Mouse (Mus musculus): Measurements from ENCODE around the gene Ttll4. TPM values are rescaled to one million over a fixed set of nuclear protein-coding genes. Genes with fewer than 3 reads are reported as not detected.

The Ttll4 gene
- polyA plus RNA-seq, 1 experiment = 0.24 TPM

DNA sequence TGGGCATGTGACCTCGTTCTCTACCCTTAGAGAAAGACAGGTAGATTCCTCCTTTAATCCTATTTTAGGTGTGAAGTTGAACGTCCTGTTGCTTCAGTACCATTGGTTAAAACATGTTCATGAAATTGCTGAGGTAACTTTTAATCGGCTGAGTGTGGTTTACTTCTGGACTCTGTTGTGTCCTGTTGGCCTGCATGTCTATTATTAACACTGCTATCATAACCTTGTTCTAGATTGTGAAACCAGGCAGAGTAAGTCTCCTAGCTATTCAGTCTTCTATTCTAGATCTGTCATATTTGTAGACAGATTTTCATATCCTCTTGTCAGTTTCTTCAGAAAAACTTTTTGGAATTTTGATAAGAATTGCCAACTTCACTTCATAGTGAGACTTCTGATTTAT is 6.8 kb downstream of the Ttll4 start:
- no peak overlapping the region for H3K4me3 ChIP-seq (replicated peaks)
- no peaks in the 10 kb centered on the region for H3K9me3 ChIP-seq (ENCODE audit: control insufficient read depth, low read length)
- TF ChIP-seq TAL1 (IDR thresholded peaks at IDR 0.05; ENCODE audit: low read length) (no peak), GATA1 (IDR thresholded peaks at IDR 0.05; ENCODE audit: low read length) (no peak)
- peaks cover 25% of the 10 kb centered on the region for H3K4me1 ChIP-seq (ENCODE audit: control insufficient read depth)
- H3K27me3 ChIP-seq (ENCODE audit: control insufficient read depth) = no peaks in the 10 kb centered on the region
- H3K36me3 ChIP-seq (ENCODE audit: control insufficient read depth) = peaks cover 33% of the 10 kb centered on the region

DNA sequence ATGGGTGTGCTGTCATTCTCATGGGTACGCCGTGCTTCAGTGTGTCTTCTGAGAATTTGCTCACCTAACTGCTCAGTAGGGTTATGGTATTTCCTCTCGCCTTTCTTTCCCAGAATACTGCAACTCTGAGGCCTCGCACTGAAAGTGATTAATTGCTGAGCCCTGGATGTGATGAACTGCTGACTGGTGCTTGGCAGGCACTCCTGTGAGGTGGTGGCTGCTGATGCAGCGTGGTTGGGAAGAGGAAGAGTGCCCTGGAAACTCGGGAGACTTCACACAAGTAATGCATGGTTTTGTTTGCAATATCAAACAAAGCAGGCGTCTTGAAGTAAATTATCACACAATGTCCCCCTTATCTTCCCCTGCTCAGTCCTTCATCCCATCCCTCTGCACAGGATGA is 11.2 kb downstream of the Ttll4 start:
- peaks cover 32% of the 10 kb centered on the region for H3K36me3 ChIP-seq (ENCODE audit: control insufficient read depth)
- H3K4me3 ChIP-seq (replicated peaks) = no peak overlapping the region
- no peaks in the 10 kb centered on the region for H3K27me3 ChIP-seq (ENCODE audit: control insufficient read depth)
- TF ChIP-seq GATA1 (IDR thresholded peaks at IDR 0.05; ENCODE audit: low read length) = no peak
- no peak for TF ChIP-seq TAL1 (IDR thresholded peaks at IDR 0.05; ENCODE audit: low read length)
- peaks cover 11% of the 10 kb centered on the region for H3K4me1 ChIP-seq (ENCODE audit: control insufficient read depth)
- H3K9me3 ChIP-seq (ENCODE audit: control insufficient read depth, low read length) = no peaks in the 10 kb centered on the region

DNA sequence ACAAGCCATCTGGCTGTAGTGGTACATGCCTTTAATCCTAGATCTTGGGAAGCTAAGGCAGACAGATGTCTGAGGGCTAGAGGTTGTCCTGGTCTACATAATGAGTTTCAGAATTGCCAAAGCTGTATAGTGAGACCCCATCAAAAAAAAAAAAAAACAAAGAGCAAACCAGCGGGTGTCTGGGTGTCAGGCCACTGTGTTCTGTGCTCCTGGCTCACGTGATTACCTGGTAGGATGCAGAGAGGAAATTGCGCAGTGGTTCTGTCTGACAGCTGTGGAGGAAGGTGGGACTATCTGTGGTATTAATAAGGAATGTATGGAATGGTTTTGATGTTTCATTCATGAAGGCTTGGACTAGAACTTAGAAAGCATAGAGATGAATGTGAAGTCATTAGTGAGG is 15.3 kb downstream of the Ttll4 start:
- Histone ChIP-seq H3K4me3 (replicated peaks) (no peak overlapping the region), H3K4me1 (ENCODE audit: control insufficient read depth) (peaks cover 16% of the 10 kb centered on the region), H3K36me3 (ENCODE audit: control insufficient read depth) (peaks cover 49% of the 10 kb centered on the region), H3K9me3 (ENCODE audit: control insufficient read depth, low read length) (no peaks in the 10 kb centered on the region), H3K27me3 (ENCODE audit: control insufficient read depth) (no peaks in the 10 kb centered on the region)
- TF ChIP-seq TAL1 (IDR thresholded peaks at IDR 0.05; ENCODE audit: low read length) (no peak), GATA1 (IDR thresholded peaks at IDR 0.05; ENCODE audit: low read length) (no peak)

DNA sequence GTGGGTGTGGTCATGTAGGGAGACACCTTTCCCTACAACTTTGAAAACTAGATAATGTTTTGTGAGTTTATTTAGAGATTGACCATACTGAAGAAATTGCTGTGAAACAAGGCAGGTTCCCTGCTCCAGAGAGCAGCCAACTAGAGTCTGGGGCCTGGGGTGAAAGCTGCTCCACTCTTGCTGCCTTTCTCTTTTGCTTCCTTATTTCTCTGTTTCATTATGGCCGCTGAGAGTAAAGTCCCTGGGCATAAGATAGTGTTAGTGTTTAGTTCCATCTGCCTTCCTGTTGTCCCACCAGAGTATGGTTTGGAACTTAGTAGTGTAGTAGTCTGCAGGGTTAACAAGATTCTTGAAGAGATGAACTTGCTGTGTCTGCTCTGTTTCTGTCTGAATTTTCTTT is 16.3 kb downstream of the Ttll4 start:
- H3K4me3 ChIP-seq (replicated peaks) = no peak overlapping the region
- peaks cover 49% of the 10 kb centered on the region for H3K36me3 ChIP-seq (ENCODE audit: control insufficient read depth)
- H3K4me1 ChIP-seq (ENCODE audit: control insufficient read depth) = peaks cover 9% of the 10 kb centered on the region
- H3K27me3 ChIP-seq (ENCODE audit: control insufficient read depth) = no peaks in the 10 kb centered on the region
- H3K9me3 ChIP-seq (ENCODE audit: control insufficient read depth, low read length) = no peaks in the 10 kb centered on the region
- TF ChIP-seq GATA1 (IDR thresholded peaks at IDR 0.05; ENCODE audit: low read length) (no peak), TAL1 (IDR thresholded peaks at IDR 0.05; ENCODE audit: low read length) (no peak)

DNA sequence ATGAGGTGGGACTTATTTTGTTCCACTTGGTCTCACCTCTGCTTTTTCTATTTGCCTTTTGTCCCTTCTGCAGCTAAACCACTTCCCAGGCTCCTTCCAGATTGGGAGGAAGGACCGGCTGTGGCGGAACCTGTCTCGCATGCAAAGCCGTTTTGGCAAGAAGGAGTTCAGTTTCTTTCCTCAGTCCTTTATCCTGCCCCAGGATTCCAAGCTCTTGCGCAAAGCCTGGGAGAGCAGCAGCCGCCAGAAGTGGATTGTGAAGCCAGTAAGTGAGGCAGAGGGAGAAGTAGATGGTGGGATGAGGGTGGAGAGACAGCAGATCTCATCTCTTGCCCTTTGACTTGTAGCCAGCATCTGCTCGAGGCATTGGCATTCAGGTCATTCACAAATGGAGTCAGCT is 25.6 kb downstream of the Ttll4 start:
- TF ChIP-seq GATA1 (IDR thresholded peaks at IDR 0.05; ENCODE audit: low read length) = no peak
- no peak for TF ChIP-seq TAL1 (IDR thresholded peaks at IDR 0.05; ENCODE audit: low read length)
- peaks cover 88% of the 10 kb centered on the region for H3K36me3 ChIP-seq (ENCODE audit: control insufficient read depth)
- no peak overlapping the region for H3K4me3 ChIP-seq (replicated peaks)
- H3K4me1 ChIP-seq (ENCODE audit: control insufficient read depth) = no peaks in the 10 kb centered on the region
- no peaks in the 10 kb centered on the region for H3K9me3 ChIP-seq (ENCODE audit: control insufficient read depth, low read length)
- H3K27me3 ChIP-seq (ENCODE audit: control insufficient read depth) = no peaks in the 10 kb centered on the region

DNA sequence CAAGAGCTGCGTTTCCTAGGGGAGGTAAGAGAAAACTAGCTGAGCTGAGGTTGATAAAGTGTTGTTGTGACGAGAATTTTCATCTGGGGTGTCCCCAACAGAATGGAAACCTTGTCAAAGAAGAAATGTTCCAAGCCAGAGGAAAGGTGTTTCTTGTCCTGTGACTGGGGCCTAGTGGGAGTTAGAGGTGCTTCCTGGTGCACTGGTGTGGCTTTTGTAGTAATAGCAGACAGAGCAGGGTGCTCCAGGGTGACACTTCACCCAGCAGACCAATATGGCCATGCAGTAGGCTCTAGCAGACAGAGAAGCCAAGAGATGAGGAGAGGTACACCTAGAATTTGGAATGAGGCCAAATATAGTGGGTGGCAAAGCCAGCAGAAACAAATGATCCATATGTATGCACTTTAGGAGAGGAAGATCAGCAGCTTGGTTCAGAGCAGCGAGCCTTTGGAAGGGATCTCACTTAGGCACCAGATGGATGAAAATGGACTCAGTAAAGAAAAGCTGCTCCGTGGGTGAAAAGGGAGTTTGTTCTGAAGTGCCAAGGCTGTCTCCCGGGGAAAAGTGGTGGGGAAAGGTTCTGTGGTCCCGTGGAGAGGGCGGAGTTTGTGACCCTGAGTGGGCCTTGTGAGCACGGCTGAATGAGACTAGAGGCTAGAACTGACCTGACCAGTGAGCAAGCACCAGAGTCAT is 32.5 kb downstream of the Ttll4 start:
- H3K36me3 ChIP-seq (ENCODE audit: control insufficient read depth) = peaks cover 82% of the 10 kb centered on the region
- no peak overlapping the region for H3K4me3 ChIP-seq (replicated peaks)
- no peaks in the 10 kb centered on the region for H3K4me1 ChIP-seq (ENCODE audit: control insufficient read depth)
- TF ChIP-seq TAL1 (IDR thresholded peaks at IDR 0.05; ENCODE audit: low read length) = no peak
- no peak for TF ChIP-seq GATA1 (IDR thresholded peaks at IDR 0.05; ENCODE audit: low read length)
- no peaks in the 10 kb centered on the region for H3K9me3 ChIP-seq (ENCODE audit: control insufficient read depth, low read length)
- H3K27me3 ChIP-seq (ENCODE audit: control insufficient read depth) = no peaks in the 10 kb centered on the region

DNA sequence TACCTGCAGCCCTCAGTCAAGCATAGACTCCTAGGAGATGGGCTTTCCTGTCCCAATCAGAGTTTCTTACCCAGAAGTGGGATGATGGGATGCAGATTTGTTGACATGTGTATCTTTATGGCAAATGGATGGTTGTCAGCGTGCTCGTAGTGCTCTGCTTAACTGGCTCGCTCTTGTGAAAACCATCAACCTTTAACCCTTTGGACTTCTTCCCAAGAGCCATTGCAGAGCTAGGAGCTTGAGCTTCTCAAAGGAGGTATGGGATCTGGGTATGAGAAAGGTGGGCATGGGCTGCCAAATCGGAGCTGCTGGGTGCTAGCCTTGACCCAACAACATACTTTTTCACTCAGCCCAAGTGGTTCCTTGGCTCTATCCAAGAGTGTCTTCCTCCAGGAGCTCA is 34.3 kb downstream of the Ttll4 start:
- Histone ChIP-seq H3K27me3 (ENCODE audit: control insufficient read depth) (no peaks in the 10 kb centered on the region), H3K36me3 (ENCODE audit: control insufficient read depth) (peaks cover 76% of the 10 kb centered on the region), H3K4me3 (replicated peaks) (no peak overlapping the region), H3K9me3 (ENCODE audit: control insufficient read depth, low read length) (no peaks in the 10 kb centered on the region), H3K4me1 (ENCODE audit: control insufficient read depth) (no peaks in the 10 kb centered on the region)
- no peak for TF ChIP-seq GATA1 (IDR thresholded peaks at IDR 0.05; ENCODE audit: low read length)
- TF ChIP-seq TAL1 (IDR thresholded peaks at IDR 0.05; ENCODE audit: low read length) = no peak

DNA sequence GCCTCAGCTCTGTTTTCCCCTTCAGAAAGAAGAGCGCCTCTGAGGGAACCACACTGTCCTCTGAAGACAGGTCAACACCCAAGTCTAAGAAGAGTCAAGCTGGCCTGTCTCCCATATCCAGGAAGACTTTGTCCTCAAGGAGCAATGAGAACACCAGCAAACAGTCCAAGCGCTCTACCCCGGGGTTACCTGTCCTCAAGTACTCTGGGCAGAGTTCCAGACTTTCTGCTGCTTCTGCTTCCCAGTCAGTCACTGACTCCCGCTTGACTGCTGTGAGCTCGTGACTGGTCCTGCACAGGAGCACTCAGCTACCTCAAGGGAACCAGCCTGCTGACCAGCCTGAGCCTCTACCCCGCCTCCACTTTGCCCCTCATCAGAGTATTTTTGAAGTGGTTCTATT is 35.9 kb downstream of the Ttll4 start:
- H3K27me3 ChIP-seq (ENCODE audit: control insufficient read depth) = no peaks in the 10 kb centered on the region
- H3K9me3 ChIP-seq (ENCODE audit: control insufficient read depth, low read length) = no peaks in the 10 kb centered on the region
- no peak for TF ChIP-seq GATA1 (IDR thresholded peaks at IDR 0.05; ENCODE audit: low read length)
- TF ChIP-seq TAL1 (IDR thresholded peaks at IDR 0.05; ENCODE audit: low read length) = no peak
- no peaks in the 10 kb centered on the region for H3K4me1 ChIP-seq (ENCODE audit: control insufficient read depth)
- H3K4me3 ChIP-seq (replicated peaks) = no peak overlapping the region
- H3K36me3 ChIP-seq (ENCODE audit: control insufficient read depth) = peaks cover 68% of the 10 kb centered on the region

DNA sequence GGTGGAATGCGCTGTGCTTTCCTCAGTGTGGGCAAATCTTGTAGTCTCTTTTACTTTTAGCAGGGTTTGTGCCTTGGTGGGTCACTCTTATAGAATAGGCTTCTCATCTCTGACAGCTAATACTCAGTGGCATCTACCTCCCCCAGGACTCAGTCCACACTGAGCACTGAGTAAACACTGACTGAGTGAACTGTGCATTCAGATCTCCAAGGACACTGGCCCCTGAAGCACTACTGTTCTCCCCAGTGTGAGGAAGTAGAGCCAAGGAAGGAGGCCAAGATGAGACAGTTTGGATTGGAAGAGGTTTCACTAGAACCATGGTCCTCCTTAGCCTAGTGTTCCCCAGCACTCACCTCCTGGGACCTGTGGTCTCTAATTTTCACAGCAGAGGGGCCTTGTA is 36.8 kb downstream of the Ttll4 start:
- no peak for TF ChIP-seq GATA1 (IDR thresholded peaks at IDR 0.05; ENCODE audit: low read length)
- TF ChIP-seq TAL1 (IDR thresholded peaks at IDR 0.05; ENCODE audit: low read length) = no peak
- no peak overlapping the region for H3K4me3 ChIP-seq (replicated peaks)
- H3K36me3 ChIP-seq (ENCODE audit: control insufficient read depth) = peaks cover 67% of the 10 kb centered on the region
- no peaks in the 10 kb centered on the region for H3K4me1 ChIP-seq (ENCODE audit: control insufficient read depth)
- no peaks in the 10 kb centered on the region for H3K9me3 ChIP-seq (ENCODE audit: control insufficient read depth, low read length)
- H3K27me3 ChIP-seq (ENCODE audit: control insufficient read depth) = no peaks in the 10 kb centered on the region

DNA sequence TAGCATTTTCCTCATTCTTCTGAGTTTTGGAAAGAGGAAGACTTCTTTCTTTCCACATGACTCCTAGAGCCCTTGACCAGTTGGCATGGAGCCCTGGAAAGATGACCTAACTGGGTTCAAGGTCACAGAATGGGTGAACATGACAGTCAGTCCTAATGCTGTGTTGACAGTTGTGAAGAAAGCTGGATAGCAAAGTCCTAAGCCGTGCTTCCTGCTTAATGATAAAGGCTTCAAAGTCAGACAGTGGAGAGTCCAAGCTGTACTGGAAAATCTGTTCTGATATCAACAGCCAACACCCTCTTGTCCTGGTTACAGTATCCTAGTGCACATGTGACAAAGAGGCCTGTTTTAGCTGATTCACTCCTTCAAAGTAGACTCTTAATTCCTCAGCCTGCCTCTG is 37.2 kb downstream of the Ttll4 start:
- Histone ChIP-seq H3K36me3 (ENCODE audit: control insufficient read depth) (peaks cover 64% of the 10 kb centered on the region), H3K4me3 (replicated peaks) (no peak overlapping the region), H3K27me3 (ENCODE audit: control insufficient read depth) (no peaks in the 10 kb centered on the region), H3K9me3 (ENCODE audit: control insufficient read depth, low read length) (no peaks in the 10 kb centered on the region), H3K4me1 (ENCODE audit: control insufficient read depth) (no peaks in the 10 kb centered on the region)
- TF ChIP-seq GATA1 (IDR thresholded peaks at IDR 0.05; ENCODE audit: low read length) (no peak), TAL1 (IDR thresholded peaks at IDR 0.05; ENCODE audit: low read length) (no peak)
